Comparison of ENCODE assay signal across 8 mouse cellular contexts in the genomic region with DNA sequence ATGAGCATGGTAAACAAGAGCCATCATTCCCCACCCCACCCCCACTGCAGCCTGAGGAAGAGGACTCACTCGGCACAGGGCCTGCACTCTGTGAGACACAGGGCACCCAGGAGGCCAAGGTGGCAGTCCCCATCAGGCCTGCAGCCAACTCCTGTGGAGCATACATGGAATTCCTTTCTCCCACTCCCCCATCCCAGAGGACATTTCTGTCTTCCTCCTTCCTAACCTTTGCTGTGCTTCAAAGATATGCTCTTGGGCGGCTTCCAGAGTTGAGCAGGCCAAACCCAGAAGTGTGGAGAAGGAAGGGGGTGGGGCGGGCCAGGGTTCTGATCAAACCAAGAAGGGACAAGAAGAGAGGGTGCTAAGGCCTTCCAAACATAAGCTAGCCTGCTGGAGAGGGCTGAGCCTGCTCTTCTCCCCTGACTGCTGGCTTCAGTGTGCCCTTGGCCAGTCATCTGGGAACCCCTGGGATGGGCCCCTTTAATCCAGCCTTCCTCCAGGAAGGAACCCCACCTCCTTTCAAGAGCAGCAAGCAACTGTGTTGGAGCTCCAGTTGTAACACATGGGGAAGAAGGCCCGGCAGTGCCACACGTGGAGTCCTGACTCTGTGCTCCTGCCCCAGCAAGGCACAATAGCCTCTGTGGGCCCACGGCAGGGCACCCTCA. TPM values are rescaled to one million over a fixed set of nuclear protein-coding genes. Genes with fewer than 3 reads are reported as not detected.
A peak's percentile ranks its signal among the peaks of the same experiment; 100 is the strongest.
DNase-seq lines count a peak whose midpoint lies in the region; ATAC-seq lines count a peak whose summit lies in the region.

No protein-coding gene starts in this region.

- 57% methylated on average over 6 of the region's 6 CpGs for WGBS in forebrain, embryonic 12.5 days
- 36% methylated on average over 6 of the region's 6 CpGs for WGBS in hindbrain, embryonic 16.5 days
- WGBS in liver, embryonic 11.5 days, result 39% methylated on average over 6 of the region's 6 CpGs

- no peaks in the 10 kb centered on the region for H3K27me3 ChIP-seq in forebrain, embryonic 12.5 days
- H3K27me3 ChIP-seq in hindbrain, embryonic 16.5 days (replicated peaks; ENCODE audit: control insufficient read depth, insufficient read depth, low read length), result no peaks in the 10 kb centered on the region
- no peaks in the 10 kb centered on the region for H3K27me3 ChIP-seq in liver, embryonic 11.5 days (replicated peaks; ENCODE audit: control insufficient read depth, insufficient read depth, low read length)

- no peak overlapping the region for H3K4me3 ChIP-seq in forebrain, embryonic 12.5 days (replicated peaks)
- no peak overlapping the region for H3K4me3 ChIP-seq in hindbrain, embryonic 16.5 days (ENCODE audit: low read length)
- no peak overlapping the region for H3K4me3 ChIP-seq in liver, embryonic 11.5 days (ENCODE audit: low read depth, low read length)

- peak; percentile 97 for DNase-seq in heart, adult 11 months
- no peak for DNase-seq in heart, postnatal 25 days (ENCODE audit: low spot score)
- DNase-seq in liver, embryonic 11.5 days (ENCODE audit: low spot score), result no peak
- DNase-seq in ovary, postnatal 14 days (ENCODE audit: low spot score), result peak; percentile 39
- no peak for DNase-seq in cerebellum, adult 9-10 months
- no peak for DNase-seq in layer of hippocampus, adult 8-10 months (ENCODE audit: low spot score in 2 of 2)

- no peak for ATAC-seq in forebrain, embryonic 12.5 days (ENCODE audit: low FRiP score)
- ATAC-seq in hindbrain, embryonic 16.5 days, result no peak
- ATAC-seq in liver, embryonic 11.5 days (replicated peaks; ENCODE audit: low FRiP score), result peak; percentile 24; the same call in 1 of the 2 replicates

- H3K9ac ChIP-seq in forebrain, embryonic 12.5 days, result no peak overlapping the region
- no peak overlapping the region for H3K9ac ChIP-seq in hindbrain, embryonic 16.5 days (ENCODE audit: low read depth, low read length)
- H3K9ac ChIP-seq in liver, embryonic 11.5 days (ENCODE audit: low read depth, low read length), result 0 out of 2 replicates have a peak overlapping the region, but pooled peaks have one; percentile 18

- peak overlapping the region; percentile 42; the same call in 1 of the 2 replicates for H3K27ac ChIP-seq in forebrain, embryonic 12.5 days
- peak overlapping the region; percentile 60; the same call in 1 of the 2 replicates for H3K27ac ChIP-seq in hindbrain, embryonic 16.5 days (ENCODE audit: low read depth, low read length)
- peak overlapping the region; percentile 75 for H3K27ac ChIP-seq in liver, embryonic 11.5 days (ENCODE audit: low read depth, low read length)

- peaks cover 83% of the 10 kb centered on the region for H3K4me1 ChIP-seq in forebrain, embryonic 12.5 days
- H3K4me1 ChIP-seq in hindbrain, embryonic 16.5 days (ENCODE audit: control insufficient read depth, insufficient read depth, low read depth, low read length), result peaks cover 72% of the 10 kb centered on the region
- H3K4me1 ChIP-seq in liver, embryonic 11.5 days (replicated peaks; ENCODE audit: control insufficient read depth, insufficient read depth, low read length), result peaks cover 83% of the 10 kb centered on the region

- intact Hi-C loops in heart, postnatal 25 days (cut with DNase I), result no loop called here

- H3K4me2 ChIP-seq in forebrain, embryonic 12.5 days, result no peak overlapping the region
- no peak overlapping the region for H3K4me2 ChIP-seq in hindbrain, embryonic 16.5 days (ENCODE audit: low read length)
- peak overlapping the region; percentile 28 for H3K4me2 ChIP-seq in liver, embryonic 11.5 days

- H3K36me3 ChIP-seq in forebrain, embryonic 12.5 days (replicated peaks), result peaks cover 37% of the 10 kb centered on the region
- H3K36me3 ChIP-seq in hindbrain, embryonic 16.5 days (ENCODE audit: control insufficient read depth, insufficient read depth, low read length), result peaks cover 10% of the 10 kb centered on the region; the same call in 1 of the 2 replicates
- peaks cover 2% of the 10 kb centered on the region; the same call in 1 of the 2 replicates for H3K36me3 ChIP-seq in liver, embryonic 11.5 days (ENCODE audit: control insufficient read depth, insufficient read depth, low read length)

- H3K9me3 ChIP-seq in forebrain, embryonic 12.5 days, result no peaks in the 10 kb centered on the region
- no peaks in the 10 kb centered on the region for H3K9me3 ChIP-seq in hindbrain, embryonic 16.5 days (ENCODE audit: control insufficient read depth, low read length)
- no peaks in the 10 kb centered on the region for H3K9me3 ChIP-seq in liver, embryonic 11.5 days (ENCODE audit: control insufficient read depth, low read length)

RNA-seq across cellular contexts. Expression of a gene that starts 55.8 kb away (rescaled TPM):
- total RNA-seq in heart, postnatal 25 days (2021), result not detected
- not detected in 2 replicates for polyA plus RNA-seq in forebrain, embryonic 12.5 days (2016; fragmentation: Nextera tagmentation; extraction: Ambion mirVana)
- not detected in 2 replicates for polyA plus RNA-seq in hindbrain, embryonic 16.5 days (2015; fragmentation: Nextera tagmentation; extraction: Ambion mirVana)
- not detected in 2 replicates for polyA plus RNA-seq in liver, embryonic 11.5 days (2014; fragmentation: Nextera tagmentation; extraction: Ambion mirVana)
- total RNA-seq in layer of hippocampus, adult 8-10 months (2022), result 1 to 10 TPM in 1 of 4 experiments, not detected in 3; 1.8 TPM

Comparison
In these comparisons a context has a peak if more than half of its experiments do, and no peak if none do; other contexts are left out.
1. DNase-seq: peak in heart, adult 11 months (single experiment) and ovary, postnatal 14 days (single experiment); none in heart, postnatal 25 days (single experiment), liver, embryonic 11.5 days (single experiment), cerebellum, adult 9-10 months (single experiment) and layer of hippocampus, adult 8-10 months (0 of 2).
2. Peak in every context shown above with its lines, with median percentiles within 50 percentile points of each other: H3K27ac ChIP-seq.